Mouse (Mus musculus) midbrain, embryonic 16.5 days (tissue): ENCODE data around the gene Rab11fip3. TPM values are rescaled to one million over a fixed set of nuclear protein-coding genes. Genes with fewer than 3 reads are reported as not detected.

ENCODE experiments used
- ATAC-seq: fragments of 200-750 bp; cut with Nextera tagmentation; 2 replicates; pipeline ENCODE4 v1.8.0; 2017; ENCODE audit warnings: moderate TSS enrichment
- H3K27ac ChIP-seq: fragments of 300-500 bp; sonication (generic); 2 replicates; pipeline ENCODE4 v1.5.1; 2014; ENCODE audit warnings: mild to moderate bottlenecking, low read length, mixed read lengths
- H3K27me3 ChIP-seq: fragments of 300-500 bp; sonication (generic); 2 replicates; pipeline ENCODE4 v1.6.1; 2014; ENCODE audit warnings: low read depth, low read length, mixed read lengths; ENCODE audit not compliant: control insufficient read depth, insufficient read depth
- H3K36me3 ChIP-seq: fragments of 300-500 bp; sonication (generic); 2 replicates; pipeline ENCODE4 v1.6.1; 2014; ENCODE audit warnings: mild to moderate bottlenecking, low read length, moderate library complexity, mixed read lengths; ENCODE audit not compliant: control insufficient read depth, insufficient read depth
- H3K4me1 ChIP-seq: fragments of 300-500 bp; sonication (generic); 2 replicates; pipeline ENCODE4 v1.6.1; 2014; ENCODE audit warnings: mild to moderate bottlenecking, low read length, mixed read lengths; ENCODE audit not compliant: control insufficient read depth, insufficient read depth
- H3K4me2 ChIP-seq: fragments of 300-500 bp; sonication (generic); 2 replicates; pipeline ENCODE4 v1.6.1; 2014; ENCODE audit warnings: mild to moderate bottlenecking, low read length, mixed read lengths
- H3K4me3 ChIP-seq: fragments of 300-500 bp; sonication (generic); 2 replicates; pipeline ENCODE4 v1.5.1; 2014; ENCODE audit warnings: low read depth, mild to moderate bottlenecking, low read length, moderate library complexity, mixed read lengths
- H3K9ac ChIP-seq: fragments of 300-500 bp; sonication (generic); 2 replicates; pipeline ENCODE4 v1.6.1; 2014; ENCODE audit warnings: low read depth, low read length, mixed read lengths
- H3K9me3 ChIP-seq: fragments of 300-500 bp; sonication (generic); replicated peaks from 2 replicates; pipeline ENCODE4 v1.6.1; 2014; ENCODE audit warnings: mild to moderate bottlenecking, low read length, mixed read lengths; ENCODE audit not compliant: control insufficient read depth, poor library complexity, severe bottlenecking
- WGBS: fragments of 180-500 bp; shearing (Covaris S2); extraction: QIAGEN DNeasy Blood & Tissue Kit; methylation state at CpG from one replicate; pipeline ENCODE4 v1.1.7; 2014; 5-methylcytosine and 5-hydroxymethylcytosine counted together
- polyA plus RNA-seq: library from polyadenylated mRNA; unstranded; fragments of >200 nt; fragmentation: Nextera tagmentation; extraction: Ambion mirVana; gene quantifications from 2 replicates; pipeline ENCODE4 v1.2.1, GENCODE M21; 2015

Rab11fip3 gene
- polyA plus RNA-seq, 1 experiment from 2014 or later, result 25.8 TPM

DNA sequence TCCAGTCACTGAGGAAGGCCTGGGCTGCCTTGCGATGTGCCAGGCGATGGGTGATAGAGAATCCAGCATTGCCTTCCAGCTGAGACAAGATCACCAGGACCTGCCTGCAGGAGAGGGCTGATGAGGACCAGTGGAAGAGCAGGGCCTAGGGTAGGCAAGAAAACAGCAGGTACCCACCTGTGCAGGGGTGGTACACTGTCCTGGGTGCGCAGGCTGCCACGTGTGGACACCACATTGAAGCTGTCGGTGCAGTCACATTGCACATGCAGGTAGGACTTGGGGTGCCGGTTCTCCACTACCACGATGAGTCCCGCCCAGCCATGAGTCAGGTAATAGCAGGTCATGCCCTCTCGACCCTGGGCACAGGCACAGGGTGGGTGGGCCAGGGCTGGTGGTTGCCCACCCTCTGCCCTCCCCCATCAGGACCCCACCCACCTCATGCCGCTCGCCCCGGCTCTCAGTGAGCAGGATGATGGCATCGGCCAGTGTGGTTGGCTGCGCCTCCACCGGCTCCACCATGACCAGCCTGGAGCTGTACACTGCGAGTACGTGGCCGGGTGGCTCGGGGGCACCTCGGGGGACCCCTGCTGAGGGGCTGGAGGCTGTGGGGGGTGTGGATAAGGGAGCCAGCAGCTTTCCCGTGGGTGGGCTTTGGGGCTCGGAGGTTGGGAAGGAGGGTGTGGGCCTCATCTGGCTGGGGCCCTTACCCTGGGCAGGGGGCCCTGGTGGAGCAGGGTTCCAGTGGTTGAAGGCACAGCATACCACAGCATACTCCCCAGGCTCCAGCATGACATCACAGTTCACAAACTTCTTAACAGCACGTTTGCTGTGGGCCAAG, 109.5 kb downstream of the Rab11fip3 start:
- WGBS, result 95% methylated on average over 23 of the region's 23 CpGs
- no peak overlapping the region for H3K4me2 ChIP-seq
- H3K36me3 ChIP-seq, result no peaks in the 10 kb centered on the region; the same call in 1 of the 2 replicates
- no peak overlapping the region for H3K27ac ChIP-seq
- H3K27me3 ChIP-seq, result no peaks in the 10 kb centered on the region
- no peaks in the 10 kb centered on the region for H3K9me3 ChIP-seq
- no peak overlapping the region for H3K9ac ChIP-seq
- no peak for ATAC-seq
- H3K4me1 ChIP-seq, result no peaks in the 10 kb centered on the region
- no peak overlapping the region for H3K4me3 ChIP-seq

GRCm38 (mm10) chr17:25958771-25959494, 110.4 kb downstream of the Rab11fip3 start:
- no peaks in the 10 kb centered on the region for H3K27me3 ChIP-seq
- no peak for ATAC-seq
- WGBS, result 94% methylated on average over 11 of the region's 11 CpGs
- H3K9ac ChIP-seq, result no peak overlapping the region
- no peaks in the 10 kb centered on the region; the same call in 1 of the 2 replicates for H3K36me3 ChIP-seq
- H3K9me3 ChIP-seq, result no peaks in the 10 kb centered on the region
- H3K4me3 ChIP-seq, result no peak overlapping the region
- no peak overlapping the region for H3K4me2 ChIP-seq
- H3K27ac ChIP-seq, result no peak overlapping the region
- no peaks in the 10 kb centered on the region for H3K4me1 ChIP-seq

DNA sequence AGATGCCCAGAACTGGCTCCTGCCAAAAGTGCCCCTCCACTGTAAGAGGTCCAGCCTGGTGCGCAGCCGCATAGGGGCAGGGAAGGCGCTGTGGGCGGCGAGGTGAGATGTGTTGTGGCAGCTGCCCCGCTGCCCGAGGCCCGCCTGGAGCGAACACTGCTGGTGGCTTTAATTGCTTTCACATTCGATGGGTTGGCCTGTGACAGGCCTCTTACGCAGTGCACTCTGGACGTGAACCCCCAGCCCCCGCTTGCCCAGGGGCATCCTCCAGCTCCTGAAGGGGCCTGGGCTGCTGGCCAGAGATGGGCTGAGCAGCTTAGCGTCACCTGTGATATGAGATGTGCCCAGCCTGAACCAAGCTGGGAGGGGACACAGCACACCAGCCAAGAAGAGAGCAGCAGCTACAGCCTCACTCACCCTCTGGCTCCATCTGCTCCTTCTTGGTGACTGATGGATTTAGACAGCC, 111.7 kb downstream of the Rab11fip3 start:
- Histone ChIP-seq H3K9ac (no peak overlapping the region), H3K9me3 (no peaks in the 10 kb centered on the region), H3K4me1 (no peaks in the 10 kb centered on the region), H3K4me2 (no peak overlapping the region), H3K27me3 (peaks cover 11% of the 10 kb centered on the region), H3K36me3 (no peaks in the 10 kb centered on the region; the same call in 1 of the 2 replicates), H3K4me3 (no peak overlapping the region), H3K27ac (no peak overlapping the region)
- ATAC-seq, result peak; percentile 50; the same call in 1 of the 2 replicates
- 71% methylated on average over 14 of the region's 14 CpGs for WGBS

DNA sequence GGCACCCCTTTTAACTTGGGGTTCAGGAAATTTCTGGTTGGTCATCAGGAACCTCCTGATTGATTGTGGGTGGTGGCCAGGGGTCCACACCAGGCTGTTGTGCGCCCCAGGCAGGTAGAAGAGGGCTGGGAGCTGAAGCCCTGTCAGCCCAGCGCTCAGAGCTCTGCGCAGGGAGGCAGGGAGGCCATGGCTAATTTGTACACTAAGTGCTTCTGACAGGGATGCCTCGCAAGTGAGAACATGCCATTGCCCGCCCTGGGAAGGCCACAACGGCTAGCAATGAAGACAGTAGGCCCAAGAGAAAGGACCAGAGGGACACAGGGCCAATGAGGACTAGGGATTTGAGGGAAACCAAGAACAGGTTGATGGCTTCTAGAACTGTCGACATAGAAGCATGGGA, 112.7 kb downstream of the Rab11fip3 start:
- Histone ChIP-seq H3K9me3 (no peaks in the 10 kb centered on the region), H3K4me2 (no peak overlapping the region), H3K9ac (no peak overlapping the region), H3K27me3 (peaks cover 21% of the 10 kb centered on the region), H3K36me3 (no peaks in the 10 kb centered on the region; the same call in 1 of the 2 replicates), H3K27ac (no peak overlapping the region), H3K4me1 (peaks cover 4% of the 10 kb centered on the region), H3K4me3 (no peak overlapping the region)
- 77% methylated on average over 7 of the region's 7 CpGs for WGBS
- no peak for ATAC-seq

- WGBS, result 61% methylated on average over 7 of the region's 7 CpGs
- Histone ChIP-seq H3K27ac (no peak overlapping the region), H3K4me1 (peaks cover 4% of the 10 kb centered on the region), H3K36me3 (no peaks in the 10 kb centered on the region; the same call in 1 of the 2 replicates), H3K4me2 (no peak overlapping the region), H3K4me3 (no peak overlapping the region), H3K9me3 (no peaks in the 10 kb centered on the region), H3K27me3 (peaks cover 25% of the 10 kb centered on the region), H3K9ac (no peak overlapping the region)
- no peak for ATAC-seq
Observed at GRCm38 (mm10) chr17:25956201-25956600, 113.2 kb downstream of the Rab11fip3 start.

- peaks cover 30% of the 10 kb centered on the region for H3K27me3 ChIP-seq
- peaks cover 4% of the 10 kb centered on the region for H3K4me1 ChIP-seq
- H3K9me3 ChIP-seq, result no peaks in the 10 kb centered on the region
- H3K27ac ChIP-seq, result no peak overlapping the region
- no peak overlapping the region for H3K4me3 ChIP-seq
- no peaks in the 10 kb centered on the region; the same call in 1 of the 2 replicates for H3K36me3 ChIP-seq
- WGBS, result 83% methylated on average over 3 of the region's 3 CpGs
- no peak overlapping the region for H3K4me2 ChIP-seq
- no peak overlapping the region for H3K9ac ChIP-seq
- no peak for ATAC-seq
Observed at GRCm38 (mm10) chr17:25955736-25956135, 113.6 kb downstream of the Rab11fip3 start.

- no peaks in the 10 kb centered on the region; the same call in 1 of the 2 replicates for H3K36me3 ChIP-seq
- no peaks in the 10 kb centered on the region for H3K9me3 ChIP-seq
- no peak overlapping the region for H3K4me3 ChIP-seq
- no peak overlapping the region for H3K9ac ChIP-seq
- WGBS, result 92% methylated on average over 2 of the region's 2 CpGs
- H3K4me2 ChIP-seq, result no peak overlapping the region
- H3K27me3 ChIP-seq, result peaks cover 41% of the 10 kb centered on the region
- H3K27ac ChIP-seq, result no peak overlapping the region
- H3K4me1 ChIP-seq, result peaks cover 4% of the 10 kb centered on the region
- ATAC-seq, result no peak
Observed at GRCm38 (mm10) chr17:25954671-25955070, 114.7 kb downstream of the Rab11fip3 start.

DNA sequence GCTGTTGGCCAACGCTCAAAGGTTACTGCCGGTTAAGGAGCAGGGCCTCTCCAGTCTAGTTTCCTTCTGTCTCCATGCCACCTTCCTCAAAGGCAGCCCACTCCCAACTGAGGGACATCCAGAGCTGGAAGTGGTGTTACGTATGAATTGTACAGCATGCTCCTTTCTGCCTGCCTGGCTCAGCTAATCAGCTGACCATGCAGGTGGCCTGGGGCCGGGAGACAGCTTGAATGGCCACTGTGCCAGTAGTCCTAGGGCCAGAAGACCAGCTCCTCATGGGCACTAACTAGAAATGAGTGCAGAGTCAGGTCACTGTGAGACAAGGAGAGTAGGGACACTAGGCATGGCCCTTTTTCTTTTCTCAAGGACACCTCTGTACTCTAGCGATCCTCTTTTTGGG, 116.2 kb downstream of the Rab11fip3 start:
- Histone ChIP-seq H3K27me3 (peaks cover 42% of the 10 kb centered on the region), H3K4me2 (no peak overlapping the region), H3K27ac (no peak overlapping the region), H3K4me3 (no peak overlapping the region), H3K36me3 (no peaks in the 10 kb centered on the region), H3K9ac (no peak overlapping the region), H3K4me1 (peaks cover 4% of the 10 kb centered on the region), H3K9me3 (no peaks in the 10 kb centered on the region)
- no peak for ATAC-seq
- WGBS, result 81% methylated on average over 5 of the region's 5 CpGs
